Mouse (Mus musculus) stomach, embryonic 16.5 days (tissue): ENCODE data around the gene Olfr1049. TPM values are rescaled to one million over a fixed set of nuclear protein-coding genes. Genes with fewer than 3 reads are reported as not detected.
"Not testable (repeated sequence)": the region's sequence is repeated elsewhere in the genome, so short reads cannot be mapped to it uniquely, and the experiment has no call there.

Experiments
- ATAC-seq: fragments of 200-750 bp; cut with Nextera tagmentation; 2 replicates; pipeline ENCODE4 v1.8.0; 2017; ENCODE audit warnings: moderate number of reproducible peaks, moderate TSS enrichment; ENCODE audit not compliant: insufficient read depth, low FRiP score
- H3K27ac ChIP-seq: fragments of 300-500 bp; sonication (generic); 2 replicates; pipeline ENCODE4 v1.5.1; 2014; ENCODE audit warnings: low read length
- H3K27me3 ChIP-seq: fragments of 300-500 bp; sonication (generic); 2 replicates; pipeline ENCODE4 v1.6.1; 2014; ENCODE audit warnings: low read length, control low read depth, mixed read lengths; ENCODE audit not compliant: control insufficient read depth, insufficient read depth
- H3K36me3 ChIP-seq: fragments of 300-500 bp; sonication (generic); 2 replicates; pipeline ENCODE4 v1.6.1; 2014; ENCODE audit warnings: low read length; ENCODE audit not compliant: control insufficient read depth, insufficient read depth
- H3K4me1 ChIP-seq: fragments of 300-500 bp; sonication (generic); 2 replicates; pipeline ENCODE4 v1.6.1; 2014; ENCODE audit warnings: low read length, control low read depth, mixed read lengths; ENCODE audit not compliant: control insufficient read depth, insufficient read depth
- H3K4me2 ChIP-seq: fragments of 300-500 bp; sonication (generic); 2 replicates; pipeline ENCODE4 v1.6.1; 2014; ENCODE audit warnings: low read depth, low read length, mixed read lengths
- H3K4me3 ChIP-seq: fragments of 300-500 bp; sonication (generic); replicated peaks from 2 replicates; pipeline ENCODE4 v1.5.1; 2014; ENCODE audit warnings: mild to moderate bottlenecking, low read length
- H3K9ac ChIP-seq: fragments of 300-500 bp; sonication (generic); 2 replicates; pipeline ENCODE4 v1.6.1; 2014; ENCODE audit warnings: low read length
- H3K9me3 ChIP-seq: fragments of 300-500 bp; sonication (generic); replicated peaks from 2 replicates; pipeline ENCODE4 v1.6.1; 2016; ENCODE audit warnings: low read length, control low read depth; ENCODE audit not compliant: control insufficient read depth
- WGBS: fragments of 180-500 bp; shearing (Covaris S2); extraction: QIAGEN DNeasy Blood & Tissue Kit; methylation state at CpG from one replicate; pipeline ENCODE4 v1.1.7; 2014; 5-methylcytosine and 5-hydroxymethylcytosine counted together
- polyA plus RNA-seq: library from polyadenylated mRNA; unstranded; fragments of >200 nt; fragmentation: Nextera tagmentation; extraction: Ambion mirVana; gene quantifications from 2 replicates; pipeline ENCODE4 v1.2.1, GENCODE M21; 2015

The Olfr1049 gene
- not detected in 2 replicates for polyA plus RNA-seq

- ATAC-seq, H3K27ac ChIP-seq, H3K9ac ChIP-seq, H3K27me3 ChIP-seq, H3K9me3 ChIP-seq, H3K4me1 ChIP-seq, H3K36me3 ChIP-seq, H3K4me3 ChIP-seq, H3K4me2 ChIP-seq: not testable (repeated sequence)
These were observed at the start of gene Olfr1049 for GRCm38 (mm10) chr2:86258228-86258627. Gene Olfr1049, minus strand, starts transcription at chr2:86258328.

GRCm38 (mm10) chr2:86292155-86292554 is 34.0 kb upstream of the Olfr1049 start, which contains the start of gene Olfr1052:
Gene Olfr1052, plus strand, starts transcription at chr2:86292455.
- no peak within 1 kb of the TSS for H3K4me2 ChIP-seq
- H3K4me3 ChIP-seq, result no peak within 1 kb of the TSS
- H3K9me3 ChIP-seq, result no peaks in the 10 kb centered on the region
- no peak for ATAC-seq
- H3K27ac ChIP-seq, result no peak within 1 kb of the TSS
- no peak within 1 kb of the TSS for H3K9ac ChIP-seq
- H3K36me3 ChIP-seq, result no peaks in the 10 kb centered on the region
- H3K4me1 ChIP-seq, result no peaks in the 10 kb centered on the region
- no peaks in the 10 kb centered on the region for H3K27me3 ChIP-seq

GRCm38 (mm10) chr2:86278988-86279387 is 20.9 kb upstream of the Olfr1049 start, which contains the start of gene Olfr1051:
Gene Olfr1051, minus strand, starts transcription at chr2:86279088.
- not testable (repeated sequence) for H3K4me2 ChIP-seq, H3K36me3 ChIP-seq, H3K27ac ChIP-seq, H3K4me1 ChIP-seq, H3K27me3 ChIP-seq, H3K4me3 ChIP-seq, H3K9me3 ChIP-seq, H3K9ac ChIP-seq, ATAC-seq

GRCm38 (mm10) chr2:86240189-86240588 is 17.9 kb downstream of the Olfr1049 start, which contains the start of gene Olfr1048:
Gene Olfr1048, minus strand, starts transcription at chr2:86240289.
- H3K27me3 ChIP-seq, result no peaks in the 10 kb centered on the region
- no peaks in the 10 kb centered on the region for H3K9me3 ChIP-seq
- no peak within 1 kb of the TSS for H3K4me3 ChIP-seq
- no peaks in the 10 kb centered on the region for H3K36me3 ChIP-seq
- H3K4me2 ChIP-seq, result no peak within 1 kb of the TSS
- no peak within 1 kb of the TSS for H3K9ac ChIP-seq
- H3K4me1 ChIP-seq, result no peaks in the 10 kb centered on the region
- H3K27ac ChIP-seq, result no peak within 1 kb of the TSS
- no peak for ATAC-seq

- H3K4me2 ChIP-seq, result no peak within 1 kb of the TSS
- no peaks in the 10 kb centered on the region for H3K27me3 ChIP-seq
- 89% methylated on average over 1 of the region's 1 CpGs for WGBS
- H3K9ac ChIP-seq, result no peak within 1 kb of the TSS
- H3K27ac ChIP-seq, result no peak within 1 kb of the TSS
- no peak for ATAC-seq
- H3K36me3 ChIP-seq, result no peaks in the 10 kb centered on the region
- H3K4me1 ChIP-seq, result no peaks in the 10 kb centered on the region
- no peak within 1 kb of the TSS for H3K4me3 ChIP-seq
- H3K9me3 ChIP-seq, result no peaks in the 10 kb centered on the region
These were observed 26.8 kb downstream of the Olfr1049 start, which contains the start of gene Olfr1047 for GRCm38 (mm10) chr2:86231301-86231700. Gene Olfr1047, minus strand, starts transcription at chr2:86231401.

- no peaks in the 10 kb centered on the region for H3K4me1 ChIP-seq
- no peaks in the 10 kb centered on the region for H3K9me3 ChIP-seq
- no peak within 1 kb of the TSS for H3K9ac ChIP-seq
- no peak within 1 kb of the TSS for H3K27ac ChIP-seq
- no peaks in the 10 kb centered on the region for H3K27me3 ChIP-seq
- WGBS, result 70% methylated on average over 2 of the region's 2 CpGs
- no peaks in the 10 kb centered on the region for H3K36me3 ChIP-seq
- H3K4me2 ChIP-seq, result no peak within 1 kb of the TSS
- no peak within 1 kb of the TSS for H3K4me3 ChIP-seq
- no peak for ATAC-seq
These were observed 38.9 kb downstream of the Olfr1049 start, which contains the start of gene Olfr1046 for GRCm38 (mm10) chr2:86219214-86219613. Gene Olfr1046, minus strand, starts transcription at chr2:86219314.

Other genes starting within 250 kb of the Olfr1049 start
- gene Olfr1033, start 237.7 kb downstream of the Olfr1049 start, polyA plus RNA-seq, result 4.9 and 5.4 TPM in 2 replicates
- 0.06 and 0.09 TPM in 2 replicates for gene Olfr1034, start 212.5 kb downstream of the Olfr1049 start, polyA plus RNA-seq
- not detected in 2 replicates for gene Olfr1036, start 184.3 kb downstream of the Olfr1049 start, polyA plus RNA-seq
- not detected in 2 replicates for gene Olfr1037, start 170.9 kb downstream of the Olfr1049 start, polyA plus RNA-seq
- gene Olfr1039, start 122.4 kb downstream of the Olfr1049 start, polyA plus RNA-seq, result not detected in 2 replicates
- not detected in 2 replicates for gene Olfr1040, start 111.6 kb downstream of the Olfr1049 start, polyA plus RNA-seq
- gene Olfr1042, start 96.5 kb downstream of the Olfr1049 start, polyA plus RNA-seq, result not detected in 2 replicates
- gene Olfr1043, start 90.8 kb downstream of the Olfr1049 start, polyA plus RNA-seq, result not detected in 2 replicates
- not detected in 2 replicates for gene Olfr1044, start 80.5 kb downstream of the Olfr1049 start, polyA plus RNA-seq
- not detected in 2 replicates for gene Olfr52, start 72.6 kb downstream of the Olfr1049 start, polyA plus RNA-seq
- not detected in 2 replicates for gene Olfr1045, start 55.3 kb downstream of the Olfr1049 start, polyA plus RNA-seq
- gene Olfr1046, start 39.0 kb downstream of the Olfr1049 start, polyA plus RNA-seq, result not detected in 2 replicates
- not detected in 2 replicates for gene Olfr1047, start 26.9 kb downstream of the Olfr1049 start, polyA plus RNA-seq
- gene Olfr1048, start 18.0 kb downstream of the Olfr1049 start, polyA plus RNA-seq, result not detected in 2 replicates
- gene Olfr1051, start 20.8 kb upstream of the Olfr1049 start, polyA plus RNA-seq, result not detected in 2 replicates
- gene Olfr1052, start 34.1 kb upstream of the Olfr1049 start, polyA plus RNA-seq, result not detected in 2 replicates
- not detected in 2 replicates for gene Olfr1053, start 57.0 kb upstream of the Olfr1049 start, polyA plus RNA-seq
- gene Olfr1054, start 77.1 kb upstream of the Olfr1049 start, polyA plus RNA-seq, result not detected in 2 replicates
- not detected in 2 replicates for gene Olfr1055, start 92.0 kb upstream of the Olfr1049 start, polyA plus RNA-seq
- not detected in 2 replicates for gene Olfr1056, start 104.1 kb upstream of the Olfr1049 start, polyA plus RNA-seq
- gene Olfr1057, start 120.1 kb upstream of the Olfr1049 start, polyA plus RNA-seq, result not detected in 2 replicates
- gene Olfr1058, start 130.2 kb upstream of the Olfr1049 start, polyA plus RNA-seq, result not detected in 2 replicates
- gene Olfr1061, start 155.7 kb upstream of the Olfr1049 start, polyA plus RNA-seq, result not detected in 2 replicates
- not detected in 2 replicates for gene Olfr1062, start 168.4 kb upstream of the Olfr1049 start, polyA plus RNA-seq
- not detected in 2 replicates for gene Olfr1065, start 192.3 kb upstream of the Olfr1049 start, polyA plus RNA-seq
- gene Olfr1066, start 197.9 kb upstream of the Olfr1049 start, polyA plus RNA-seq, result not detected in 2 replicates
- gene Olfr228, start 229.1 kb upstream of the Olfr1049 start, polyA plus RNA-seq, result not detected in 2 replicates